Mouse (Mus musculus): ENCODE data around the gene 9330161L09Rik.

The 9330161L09Rik gene

GRCm38 (mm10) chr12:103408144-103408543 lies 524 bp upstream of the 9330161L09Rik start:
- DNase-seq (ENCODE audit: low read depth, low spot score), result no peak
- Histone ChIP-seq H3K36me3 (ENCODE audit: control insufficient read depth, insufficient read depth, low read length, poor library complexity, severe bottlenecking) (peaks cover 17% of the 10 kb centered on the region), H3K27me3 (ENCODE audit: control insufficient read depth, insufficient read depth, low read length, poor library complexity, severe bottlenecking) (no peaks in the 10 kb centered on the region)

DNA sequence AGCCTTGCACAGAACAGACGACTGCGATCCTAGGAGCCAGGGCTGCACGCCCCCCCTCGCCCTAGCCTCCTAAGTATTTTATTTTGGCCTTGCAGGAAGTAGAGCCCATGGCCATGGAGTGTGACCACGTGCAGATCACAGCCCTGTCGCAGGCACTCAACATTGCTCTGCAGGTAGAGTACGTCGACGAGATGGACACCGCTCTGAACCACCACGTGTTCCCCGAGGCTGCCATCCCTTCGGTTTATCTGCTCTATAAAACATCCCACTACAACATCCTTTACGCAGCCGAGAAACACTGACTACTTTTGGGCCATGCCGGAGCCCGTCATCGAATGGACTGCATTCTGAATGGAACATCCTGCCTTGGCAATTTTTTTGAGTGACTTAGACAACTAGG lies 3.5 kb downstream of the 9330161L09Rik start:
- no peak for DNase-seq (ENCODE audit: low read depth, low spot score)
- peaks cover 7% of the 10 kb centered on the region; the same call in 1 of the 2 replicates for H3K36me3 ChIP-seq (ENCODE audit: control insufficient read depth, insufficient read depth, low read length, poor library complexity, severe bottlenecking)
- H3K27me3 ChIP-seq (ENCODE audit: control insufficient read depth, insufficient read depth, low read length, poor library complexity, severe bottlenecking), result no peaks in the 10 kb centered on the region

DNA sequence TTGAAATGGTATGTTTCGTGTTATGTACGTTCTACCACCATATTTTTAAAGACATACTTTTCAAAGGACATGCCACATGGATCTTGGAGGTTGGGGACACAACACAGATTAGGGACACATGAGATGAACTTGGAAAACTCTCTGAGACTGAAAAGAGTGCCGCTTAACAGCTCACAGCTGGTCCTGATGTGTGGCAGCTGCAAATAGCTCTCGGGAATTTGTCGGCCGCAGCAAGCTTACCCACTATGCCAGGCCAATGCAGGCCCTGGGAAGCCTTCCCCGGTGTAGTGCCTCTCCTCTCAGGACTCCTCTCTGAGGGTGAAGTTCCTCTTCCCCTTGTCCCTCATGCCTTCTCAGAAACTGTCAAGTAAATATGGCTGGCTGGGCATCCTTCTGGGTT lies 10.9 kb downstream of the 9330161L09Rik start:
- H3K36me3 ChIP-seq (ENCODE audit: control insufficient read depth, insufficient read depth, low read length, poor library complexity, severe bottlenecking), result no peaks in the 10 kb centered on the region
- DNase-seq (ENCODE audit: low read depth, low spot score), result peak; percentile 16

DNA sequence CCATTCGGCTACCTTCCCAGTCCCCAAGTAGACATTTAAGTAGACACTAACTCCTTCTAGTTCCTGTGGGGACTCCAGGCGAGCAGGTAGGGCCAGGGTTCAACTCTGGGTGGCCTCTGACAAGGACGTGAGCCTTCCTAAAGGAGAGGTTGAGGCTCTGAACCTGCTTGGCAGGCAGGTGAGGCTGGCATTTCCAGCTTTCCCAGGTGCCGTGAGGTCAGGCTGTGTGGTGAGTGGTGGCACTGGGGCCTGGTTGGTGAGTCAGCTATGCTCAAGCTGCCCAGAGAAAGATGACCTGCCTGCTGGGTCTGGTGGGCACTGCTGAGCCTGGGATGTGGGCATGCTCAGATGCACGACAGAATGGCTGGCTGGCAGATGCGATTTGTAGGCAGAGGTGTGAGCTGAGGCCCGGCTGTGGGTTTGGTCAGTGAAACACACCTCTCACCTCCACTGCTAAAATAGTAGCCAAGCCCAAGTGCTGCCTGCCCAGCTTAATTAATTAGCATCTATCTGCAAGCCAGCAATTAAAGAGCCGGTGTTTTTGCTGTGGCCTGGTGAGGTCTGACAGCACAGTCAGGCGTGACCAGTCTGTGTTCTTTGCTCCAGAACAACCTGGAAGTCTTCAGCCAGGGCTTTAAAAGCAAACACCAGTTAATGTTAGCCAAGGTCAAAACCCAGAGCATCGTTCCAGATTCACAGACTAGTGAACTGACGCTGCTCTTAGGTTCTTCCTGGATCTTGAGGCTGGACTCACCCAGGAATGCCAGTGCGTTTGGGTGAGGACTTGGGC lies 11.9 kb downstream of the 9330161L09Rik start:
- no peaks in the 10 kb centered on the region for H3K36me3 ChIP-seq (ENCODE audit: control insufficient read depth, insufficient read depth, low read length, poor library complexity, severe bottlenecking)
- no peak for DNase-seq (ENCODE audit: low read depth, low spot score)
- no peaks in the 10 kb centered on the region for H3K27me3 ChIP-seq (ENCODE audit: control insufficient read depth, insufficient read depth, low read length, poor library complexity, severe bottlenecking)

More for the DNA sequence above, 10.9 kb downstream of the 9330161L09Rik start:
- no peaks in the 10 kb centered on the region for H3K27me3 ChIP-seq (ENCODE audit: control insufficient read depth, insufficient read depth, low read length, poor library complexity, severe bottlenecking)

- no peak for DNase-seq (ENCODE audit: low read depth, low spot score)
- Histone ChIP-seq H3K27me3 (ENCODE audit: control insufficient read depth, insufficient read depth, low read length, poor library complexity, severe bottlenecking) (no peaks in the 10 kb centered on the region), H3K36me3 (ENCODE audit: control insufficient read depth, insufficient read depth, low read length, poor library complexity, severe bottlenecking) (no peaks in the 10 kb centered on the region)
These were observed 14.1 kb downstream of the 9330161L09Rik start for GRCm38 (mm10) chr12:103393528-103393927.

DNA sequence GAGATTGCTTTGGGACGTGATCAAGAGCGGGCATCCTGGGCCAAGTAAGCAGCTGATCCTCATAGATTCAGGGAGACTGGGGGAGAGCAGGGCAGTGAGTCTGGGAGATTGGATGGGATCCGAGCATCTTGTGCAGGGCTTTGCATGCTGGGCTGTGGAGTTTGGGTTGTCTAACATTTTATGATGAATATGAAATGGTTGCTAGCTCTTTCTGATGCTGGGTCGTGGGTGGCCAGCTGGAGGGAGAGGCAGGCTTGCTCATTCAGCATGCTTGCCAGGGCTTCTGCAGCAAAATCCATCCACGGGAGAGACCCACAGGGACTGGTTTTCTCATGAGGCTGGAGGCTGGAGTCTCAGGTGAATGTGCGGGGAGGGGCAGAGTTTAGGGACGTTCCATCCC lies 16.5 kb downstream of the 9330161L09Rik start:
- Histone ChIP-seq H3K27me3 (ENCODE audit: control insufficient read depth, insufficient read depth, low read length, poor library complexity, severe bottlenecking) (no peaks in the 10 kb centered on the region), H3K36me3 (ENCODE audit: control insufficient read depth, insufficient read depth, low read length, poor library complexity, severe bottlenecking) (no peaks in the 10 kb centered on the region)
- no peak for DNase-seq (ENCODE audit: low read depth, low spot score)

- H3K36me3 ChIP-seq (ENCODE audit: control insufficient read depth, insufficient read depth, low read length, poor library complexity, severe bottlenecking), result no peaks in the 10 kb centered on the region
- no peak for DNase-seq (ENCODE audit: low read depth, low spot score)
- no peaks in the 10 kb centered on the region for H3K27me3 ChIP-seq (ENCODE audit: control insufficient read depth, insufficient read depth, low read length, poor library complexity, severe bottlenecking)
These were observed 17.6 kb downstream of the 9330161L09Rik start for GRCm38 (mm10) chr12:103389982-103390381.

GRCm38 (mm10) chr12:103389348-103389727 lies 18.3 kb downstream of the 9330161L09Rik start:
- H3K36me3 ChIP-seq (ENCODE audit: control insufficient read depth, insufficient read depth, low read length, poor library complexity, severe bottlenecking), result no peaks in the 10 kb centered on the region
- no peak for DNase-seq (ENCODE audit: low read depth, low spot score)
- H3K27me3 ChIP-seq (ENCODE audit: control insufficient read depth, insufficient read depth, low read length, poor library complexity, severe bottlenecking), result no peaks in the 10 kb centered on the region

- no peaks in the 10 kb centered on the region for H3K36me3 ChIP-seq (ENCODE audit: control insufficient read depth, insufficient read depth, low read length, poor library complexity, severe bottlenecking)
- DNase-seq (ENCODE audit: low read depth, low spot score), result peak; percentile 95
- H3K27me3 ChIP-seq (ENCODE audit: control insufficient read depth, insufficient read depth, low read length, poor library complexity, severe bottlenecking), result no peaks in the 10 kb centered on the region
These were observed 18.9 kb downstream of the 9330161L09Rik start, which contains the start of gene Otub2 for GRCm38 (mm10) chr12:103388505-103389347. Gene Otub2 (plus strand): TSS chr12:103388682.

- DNase-seq (ENCODE audit: low read depth, low spot score), result no peak
- Histone ChIP-seq H3K27me3 (ENCODE audit: control insufficient read depth, insufficient read depth, low read length, poor library complexity, severe bottlenecking) (no peaks in the 10 kb centered on the region), H3K36me3 (ENCODE audit: control insufficient read depth, insufficient read depth, low read length, poor library complexity, severe bottlenecking) (no peaks in the 10 kb centered on the region)
These were observed 27.4 kb downstream of the 9330161L09Rik start for GRCm38 (mm10) chr12:103380226-103380625.

DNA sequence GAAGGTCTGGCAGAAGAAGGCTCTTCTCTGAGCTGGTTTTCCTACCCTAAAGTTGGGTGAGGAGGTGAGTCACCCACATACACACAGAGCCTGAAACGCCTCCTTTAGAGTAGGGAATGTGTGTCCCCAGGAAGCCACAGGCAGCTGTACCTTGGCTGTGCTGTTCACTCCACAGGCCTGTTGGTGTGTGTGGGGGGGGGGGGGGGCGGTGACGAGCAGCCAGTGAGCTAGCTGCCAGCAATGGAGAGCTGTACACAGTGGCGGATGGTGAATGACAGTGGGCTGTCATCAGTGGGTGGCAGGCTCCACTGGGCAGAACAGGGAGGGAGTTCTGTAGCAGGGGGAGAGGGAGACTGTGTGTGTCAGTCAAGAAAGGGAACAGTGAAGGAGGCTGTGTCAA lies 30.8 kb downstream of the 9330161L09Rik start:
- no peak for DNase-seq (ENCODE audit: low read depth, low spot score)
- no peaks in the 10 kb centered on the region for H3K27me3 ChIP-seq (ENCODE audit: control insufficient read depth, insufficient read depth, low read length, poor library complexity, severe bottlenecking)
- no peaks in the 10 kb centered on the region for H3K36me3 ChIP-seq (ENCODE audit: control insufficient read depth, insufficient read depth, low read length, poor library complexity, severe bottlenecking)

- DNase-seq (ENCODE audit: low read depth, low spot score), result no peak
- H3K36me3 ChIP-seq (ENCODE audit: control insufficient read depth, insufficient read depth, low read length, poor library complexity, severe bottlenecking), result no peaks in the 10 kb centered on the region
- no peaks in the 10 kb centered on the region for H3K27me3 ChIP-seq (ENCODE audit: control insufficient read depth, insufficient read depth, low read length, poor library complexity, severe bottlenecking)
These were observed 31.5 kb downstream of the 9330161L09Rik start for GRCm38 (mm10) chr12:103376124-103376523.

- Histone ChIP-seq H3K36me3 (ENCODE audit: control insufficient read depth, insufficient read depth, low read length, poor library complexity, severe bottlenecking) (no peaks in the 10 kb centered on the region), H3K27me3 (ENCODE audit: control insufficient read depth, insufficient read depth, low read length, poor library complexity, severe bottlenecking) (no peaks in the 10 kb centered on the region)
- DNase-seq (ENCODE audit: low read depth, low spot score), result no peak
These were observed 33.9 kb downstream of the 9330161L09Rik start for GRCm38 (mm10) chr12:103373530-103374236.

GRCm38 (mm10) chr12:103371711-103372110 lies 35.9 kb downstream of the 9330161L09Rik start:
- DNase-seq (ENCODE audit: low read depth, low spot score), result peak; percentile 73
- no peaks in the 10 kb centered on the region for H3K27me3 ChIP-seq (ENCODE audit: control insufficient read depth, insufficient read depth, low read length, poor library complexity, severe bottlenecking)

More at GRCm38 (mm10) chr12:103371711-103372110, 35.9 kb downstream of the 9330161L09Rik start:
- H3K36me3 ChIP-seq (ENCODE audit: control insufficient read depth, insufficient read depth, low read length, poor library complexity, severe bottlenecking), result no peaks in the 10 kb centered on the region

Data from splenic B cell, adult 2 months (primary cell).